Mouse (Mus musculus) lung, postnatal 14 days (tissue): ENCODE data around the gene Prkag2.

Experiments
- DNase-seq: peaks from one replicate; pipeline ENCODE4 v3.0.0; 2021

Prkag2 gene

DNA sequence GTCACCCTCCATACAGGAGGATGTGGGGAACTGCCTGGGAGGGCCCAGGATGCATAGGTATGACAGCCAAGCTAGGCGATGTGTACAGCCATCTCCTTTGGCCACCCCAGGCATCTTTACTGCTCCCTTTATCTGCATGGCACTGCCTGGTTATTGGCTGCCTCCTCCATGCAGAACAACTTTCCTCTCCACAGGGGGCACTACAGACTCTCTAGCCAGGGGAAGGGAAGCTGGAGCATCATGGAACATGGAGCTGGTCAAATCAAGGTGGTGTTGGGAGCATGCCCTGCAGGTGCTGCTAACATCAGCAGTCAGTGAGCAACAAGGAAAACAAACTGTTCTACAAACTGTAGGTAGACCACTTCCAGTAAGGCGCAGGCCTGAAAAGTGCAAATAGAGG is 56.4 kb downstream of the Prkag2 start:
- no peak for DNase-seq

DNA sequence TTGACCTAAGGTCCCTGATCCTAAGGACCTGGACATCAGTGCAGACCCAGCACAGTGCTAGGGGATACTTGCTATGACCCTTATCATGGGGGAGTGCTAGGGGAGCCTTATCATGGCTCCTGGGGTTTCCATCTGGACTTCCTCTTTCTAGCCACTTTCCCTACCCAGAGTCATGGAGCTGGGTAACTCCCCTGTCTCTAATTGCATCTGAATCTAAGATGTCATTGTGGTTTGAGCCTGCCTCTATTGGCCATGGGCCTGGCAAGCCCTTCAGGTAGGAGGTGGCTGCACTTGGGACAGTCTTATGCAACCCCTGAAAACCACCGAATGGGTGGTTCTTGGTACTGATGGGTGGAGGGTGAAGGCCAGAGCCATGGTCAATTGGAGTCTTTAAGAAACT is 58.5 kb downstream of the Prkag2 start:
- DNase-seq, result peak; percentile 37

GRCm38 (mm10) chr5:25041307-25041706 is 59.1 kb downstream of the Prkag2 start:
- peak; percentile 64 for DNase-seq

DNA sequence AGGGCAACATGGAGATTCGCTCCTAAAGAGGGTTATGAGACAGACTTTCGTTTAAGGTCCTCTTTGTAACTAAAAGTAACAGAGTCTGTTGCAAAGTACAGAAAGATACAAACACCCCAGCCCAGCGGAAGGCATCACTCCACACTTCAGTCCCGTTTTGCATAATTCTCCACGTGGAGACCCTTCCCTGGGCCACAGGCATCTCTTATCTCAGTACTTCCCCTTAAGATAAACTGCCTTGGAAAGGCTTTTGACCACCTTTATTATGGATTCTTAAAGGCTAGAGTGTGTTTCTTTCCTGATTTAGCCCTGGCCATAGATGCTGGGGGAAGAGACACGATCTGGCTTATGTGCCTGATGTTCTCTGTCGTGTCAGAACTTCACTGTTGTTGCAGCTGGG is 59.5 kb downstream of the Prkag2 start:
- DNase-seq, result no peak

DNA sequence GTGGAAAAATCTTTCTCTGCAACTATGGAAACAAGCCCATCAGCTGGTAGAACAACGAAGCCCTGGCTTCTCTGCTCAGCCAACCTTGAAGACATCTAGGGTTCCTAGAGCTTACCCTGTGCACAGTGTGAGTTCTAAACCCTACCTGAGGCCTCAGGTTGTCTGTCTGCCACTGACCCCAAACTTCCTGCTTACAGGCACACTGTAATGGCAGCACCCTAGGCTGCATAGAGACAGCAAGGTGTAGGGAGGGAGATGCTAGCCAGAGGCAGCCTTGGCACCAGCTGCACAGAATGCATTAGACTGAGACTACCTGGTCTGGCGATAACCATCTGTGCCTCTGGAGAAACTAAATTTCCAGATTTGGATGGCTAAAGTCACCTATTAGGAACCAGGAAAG is 61.6 kb downstream of the Prkag2 start:
- DNase-seq, result no peak

DNA sequence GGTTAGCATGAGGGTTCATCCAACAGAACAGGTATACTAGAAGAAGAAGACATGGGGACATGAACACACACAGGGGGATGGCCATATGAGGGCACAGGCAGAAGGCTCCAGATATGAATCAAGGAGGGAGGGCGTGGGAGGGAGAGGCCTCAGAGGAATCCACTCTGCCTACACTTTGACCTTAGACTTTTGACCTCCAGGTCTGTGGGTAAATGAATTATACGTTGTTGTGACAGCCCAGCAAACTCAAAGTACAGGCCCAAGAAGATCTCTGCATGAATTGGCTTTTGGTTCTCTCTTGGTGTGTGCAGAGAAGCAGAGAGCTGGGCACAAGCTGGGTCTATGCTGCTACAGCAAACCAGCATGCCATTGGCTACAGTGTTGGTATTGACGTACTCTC is 65.1 kb downstream of the Prkag2 start:
- no peak for DNase-seq

- no peak for DNase-seq
These were observed 69.0 kb downstream of the Prkag2 start for GRCm38 (mm10) chr5:25031456-25031856.

DNA sequence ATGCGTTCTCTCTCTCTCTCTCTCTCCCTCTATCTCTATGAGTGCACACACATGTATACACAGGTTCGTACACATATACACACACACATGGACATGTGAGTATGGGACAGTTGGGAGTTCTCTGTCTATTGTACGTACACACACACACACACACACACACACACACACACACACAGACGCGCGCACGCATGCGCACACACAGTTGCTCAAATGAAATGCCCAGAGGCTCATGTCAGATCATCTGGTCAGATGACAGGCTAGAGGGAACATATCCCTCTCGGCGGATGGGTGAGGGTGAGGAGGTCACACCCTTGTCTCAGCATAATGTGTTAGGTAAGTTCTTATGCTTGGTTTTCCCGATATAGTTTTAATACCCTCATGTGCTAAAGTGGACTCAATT is 69.4 kb downstream of the Prkag2 start:
- no peak for DNase-seq

- DNase-seq, result peak; percentile 43
These were observed 70.2 kb downstream of the Prkag2 start for GRCm38 (mm10) chr5:25030276-25030681.

- DNase-seq, result no peak
These were observed 72.8 kb downstream of the Prkag2 start for GRCm38 (mm10) chr5:25027673-25028072.

DNA sequence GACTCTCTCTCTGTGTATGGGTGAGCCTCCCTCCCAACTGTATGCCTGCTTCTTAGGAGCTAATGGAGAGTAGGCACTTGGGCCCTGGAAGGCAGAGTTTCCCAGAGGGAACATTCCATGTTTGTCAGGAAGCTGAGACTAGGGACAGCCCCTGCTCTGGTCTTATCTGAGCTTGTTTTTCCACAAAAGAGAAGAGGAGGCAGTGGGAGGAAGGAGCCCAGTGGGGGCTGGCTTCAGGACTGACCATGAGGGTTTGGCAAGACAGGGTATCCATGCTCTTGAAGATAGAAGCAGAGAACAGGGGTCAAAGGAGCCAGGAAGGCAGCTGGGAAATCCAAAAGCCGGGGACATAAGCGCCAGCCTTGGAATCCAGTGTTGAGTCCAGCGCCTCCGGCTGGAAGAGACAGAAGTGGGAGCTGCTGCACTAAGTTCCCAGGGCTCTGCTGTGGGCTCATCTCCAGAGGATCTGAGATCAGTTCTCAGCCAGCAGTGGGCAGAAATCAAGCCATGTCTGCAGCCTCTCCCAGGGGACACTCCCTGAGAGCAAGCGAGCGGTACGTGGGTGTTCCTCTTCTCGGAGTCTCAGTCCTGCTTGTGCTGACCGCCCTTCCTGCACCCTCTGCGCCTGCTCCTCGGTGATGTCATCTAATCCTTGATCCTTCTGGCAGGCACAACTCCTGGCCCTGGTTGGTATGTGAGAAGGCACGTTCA is 75.0 kb downstream of the Prkag2 start:
- peak; percentile 51 for DNase-seq

DNA sequence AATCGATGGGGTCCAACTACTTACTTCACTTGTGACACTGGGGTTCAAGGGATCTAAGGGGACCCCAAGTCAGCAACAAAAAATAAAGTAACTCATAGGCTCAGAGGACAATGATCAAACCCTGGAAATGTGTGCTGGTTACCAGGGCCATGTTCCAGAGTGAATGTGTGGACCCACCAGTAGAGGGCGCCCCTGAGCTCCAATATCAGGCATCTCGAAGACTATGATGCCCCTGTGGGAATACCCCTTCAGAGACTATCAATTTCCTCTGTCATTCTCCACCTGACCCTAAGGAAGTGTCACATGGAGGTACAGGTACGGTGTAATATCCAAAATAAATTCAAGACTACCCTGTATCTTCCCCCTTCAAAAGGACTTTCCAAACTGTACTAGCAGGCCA is 77.5 kb downstream of the Prkag2 start:
- peak; percentile 73 for DNase-seq

DNA sequence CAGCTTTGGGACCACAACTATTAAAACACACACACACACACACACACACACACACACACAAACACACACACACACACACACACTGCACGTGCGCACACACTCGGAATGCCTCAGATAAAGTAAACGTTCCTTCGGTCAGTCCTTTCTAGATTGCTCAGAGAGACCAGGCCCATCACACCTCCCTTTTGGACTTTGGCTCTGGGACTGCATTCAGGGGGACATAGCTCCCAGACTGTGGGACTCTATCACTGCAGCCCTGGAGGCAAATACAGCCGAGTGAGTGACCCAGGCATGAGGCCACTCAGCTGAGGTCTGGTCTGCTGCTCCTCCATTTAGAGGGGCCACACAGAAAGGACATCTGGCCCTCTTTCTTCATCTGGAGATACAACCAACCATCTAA is 81.2 kb downstream of the Prkag2 start:
- DNase-seq, result no peak

DNA sequence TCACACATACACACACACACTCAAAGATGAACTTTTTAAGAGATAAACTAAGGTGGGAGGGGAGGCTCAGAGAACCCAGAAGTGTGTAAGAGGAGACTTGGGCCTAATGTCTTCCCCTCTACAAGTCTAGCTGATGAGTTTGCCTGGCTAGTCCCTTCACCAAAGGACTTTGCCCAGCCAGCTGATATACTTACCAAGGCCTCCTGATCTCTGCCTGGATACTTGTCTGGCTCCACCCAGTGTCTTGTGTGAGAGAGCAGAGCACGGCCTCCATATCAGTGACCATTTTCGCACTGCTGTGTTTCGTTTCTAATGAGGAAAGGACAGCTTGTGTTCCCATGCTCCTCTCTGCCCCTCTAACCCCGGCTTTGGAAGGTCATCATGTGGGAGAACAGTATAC is 88.3 kb downstream of the Prkag2 start:
- no peak for DNase-seq

DNA sequence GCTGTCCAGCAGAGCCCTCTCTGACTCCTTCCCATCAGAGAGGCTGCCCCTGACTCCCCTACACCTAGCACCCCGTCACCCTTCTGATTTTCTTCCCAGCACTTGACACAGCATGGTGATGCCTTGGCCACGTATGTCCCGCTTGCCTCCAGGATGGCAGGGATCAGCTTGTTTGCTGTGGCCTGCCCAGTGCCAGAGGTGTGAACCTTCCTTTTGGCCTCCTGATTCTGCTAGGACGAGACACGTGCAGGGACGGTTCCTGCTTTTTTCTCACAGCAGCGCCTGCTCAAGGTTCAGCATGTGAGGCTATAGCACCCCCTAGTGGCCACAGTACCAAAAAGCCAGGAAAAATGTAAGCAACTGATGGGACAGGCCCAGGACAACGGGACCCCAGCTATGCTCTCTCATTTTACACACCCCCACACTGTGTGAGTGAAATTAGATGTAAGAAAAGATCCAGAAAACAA is 89.4 kb downstream of the Prkag2 start:
- peak; percentile 89 for DNase-seq

DNA sequence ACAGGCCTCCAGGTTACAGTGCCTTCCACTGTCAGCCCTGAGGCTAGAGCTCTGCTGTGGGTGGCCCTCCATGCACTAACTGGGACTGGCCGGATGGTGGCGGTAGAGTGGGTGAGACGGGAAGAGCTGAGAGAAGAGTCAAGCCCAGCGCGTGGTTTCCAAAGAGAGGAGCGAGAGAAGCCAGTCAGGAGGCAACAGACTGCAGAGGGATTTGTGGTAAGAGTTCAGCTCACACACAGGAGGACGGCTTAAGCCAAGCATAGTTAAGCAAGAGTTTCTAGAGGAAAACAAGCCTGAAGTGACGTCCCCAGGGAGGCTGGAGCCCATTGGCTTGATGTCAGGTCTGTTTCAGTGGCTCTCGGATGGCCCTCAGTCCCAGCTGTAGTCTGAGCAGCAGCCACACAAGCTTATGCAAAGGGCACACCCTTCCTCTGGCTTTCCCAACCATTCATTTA is 90.0 kb downstream of the Prkag2 start:
- peak; percentile 94 for DNase-seq

GRCm38 (mm10) chr5:25009770-25010169 is 90.7 kb downstream of the Prkag2 start:
- DNase-seq, result no peak

- DNase-seq, result no peak
These were observed 91.5 kb downstream of the Prkag2 start for GRCm38 (mm10) chr5:25008966-25009365.

GRCm38 (mm10) chr5:25006848-25007247 is 93.6 kb downstream of the Prkag2 start:
- DNase-seq, result peak; percentile 91

DNA sequence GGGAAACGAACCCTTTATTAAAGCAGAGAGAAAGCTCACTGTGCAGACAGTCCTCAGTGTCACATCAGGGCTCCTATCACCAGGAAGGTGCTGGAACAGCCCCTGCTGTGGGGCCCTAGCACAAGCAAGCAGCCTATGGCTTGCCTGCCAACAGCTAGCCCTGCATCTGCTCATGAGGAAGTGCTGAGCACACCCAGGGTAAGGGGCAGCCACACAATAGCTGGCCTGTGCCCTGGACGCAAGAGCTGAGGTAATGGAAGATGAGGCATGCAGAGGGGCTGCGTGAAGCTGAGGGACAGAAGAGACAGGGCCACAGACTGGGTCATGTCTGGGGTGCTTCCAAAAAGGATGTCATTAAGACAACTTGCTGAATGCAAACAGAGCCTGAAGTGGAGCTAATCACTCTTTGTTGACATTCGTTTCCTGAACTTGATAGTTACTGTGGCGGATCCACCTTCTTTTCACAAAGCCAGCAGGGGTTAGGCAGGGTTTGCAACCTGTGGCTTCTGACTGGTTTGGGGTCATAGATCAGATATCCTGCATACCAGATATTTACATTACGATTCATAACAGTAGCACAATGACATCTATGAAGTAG is 94.8 kb downstream of the Prkag2 start:
- DNase-seq, result peak; percentile 10

DNA sequence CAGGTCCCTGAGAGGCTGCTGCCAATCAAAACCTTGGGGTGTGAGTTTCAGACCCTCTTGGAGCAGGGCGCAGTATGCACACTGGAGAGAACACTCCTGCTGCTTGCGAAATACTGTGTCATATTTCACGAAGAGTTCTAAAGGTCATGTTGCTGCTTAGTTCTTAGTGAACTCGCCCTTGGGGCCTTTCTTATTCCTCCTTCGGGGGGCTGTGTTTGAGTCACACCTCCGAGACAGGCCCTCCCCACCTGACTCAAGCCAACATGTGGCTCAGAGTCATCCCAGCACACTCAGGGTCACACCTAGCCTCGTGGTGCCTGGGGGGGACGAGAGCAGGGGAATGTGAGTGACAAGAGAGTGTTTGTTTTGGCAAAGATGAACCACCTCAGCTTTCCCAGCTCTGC is 99.0 kb downstream of the Prkag2 start:
- DNase-seq, result peak; percentile 52

DNA sequence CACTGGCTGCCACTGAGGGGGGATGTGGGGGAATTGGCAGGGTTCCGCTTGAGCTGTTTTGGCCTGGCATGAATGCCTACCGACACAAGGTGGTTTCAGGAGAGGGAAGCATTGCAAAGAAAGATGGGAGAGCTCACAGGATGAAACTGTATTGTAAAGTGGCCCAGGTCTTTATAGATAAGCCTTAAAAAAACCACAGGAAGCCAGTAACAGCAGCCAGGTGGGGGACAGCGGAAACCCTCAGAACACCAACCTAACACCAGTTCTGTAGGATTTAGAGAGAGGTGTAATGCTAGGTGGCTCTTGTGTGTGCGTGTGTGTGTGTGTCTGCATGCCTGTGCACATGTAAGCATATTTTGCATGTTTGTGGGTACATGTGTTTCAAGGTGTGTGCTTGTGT is 101.1 kb downstream of the Prkag2 start:
- DNase-seq, result no peak

GRCm38 (mm10) chr5:24995576-24996100 is 104.8 kb downstream of the Prkag2 start:
- peak; percentile 65 for DNase-seq

- no peak for DNase-seq
These were observed 107.3 kb downstream of the Prkag2 start for GRCm38 (mm10) chr5:24993190-24993589.
